Mouse (Mus musculus) liver, embryonic 12.5 days (tissue): Measurements from ENCODE around the gene Mdn1. TPM values are rescaled to one million over a fixed set of nuclear protein-coding genes. Genes with fewer than 3 reads are reported as not detected.

Source experiments
- ATAC-seq: fragments of 200-750 bp; cut with Nextera tagmentation; 2 replicates; pipeline ENCODE4 v1.8.0; 2017; ENCODE audit warnings: moderate number of reproducible peaks, mild to moderate bottlenecking, moderate library complexity
- H3K27ac ChIP-seq: fragments of 300-500 bp; sonication (generic); 2 replicates; pipeline ENCODE4 v1.5.1; 2016; ENCODE audit warnings: mild to moderate bottlenecking
- H3K27me3 ChIP-seq: fragments of 300-500 bp; sonication (generic); replicated peaks from 2 replicates; pipeline ENCODE4 v1.6.1; 2016; ENCODE audit warnings: mild to moderate bottlenecking, moderate library complexity
- H3K36me3 ChIP-seq: fragments of 300-500 bp; sonication (generic); 2 replicates; pipeline ENCODE4 v1.6.1; 2016; ENCODE audit warnings: mild to moderate bottlenecking, moderate library complexity
- H3K4me1 ChIP-seq: fragments of 300-500 bp; sonication (generic); 2 replicates; pipeline ENCODE4 v1.6.1; 2016
- H3K4me2 ChIP-seq: fragments of 300-500 bp; sonication (generic); 2 replicates; pipeline ENCODE4 v1.6.1; 2016; ENCODE audit warnings: mild to moderate bottlenecking, moderate library complexity
- H3K4me3 ChIP-seq: fragments of 300-500 bp; sonication (generic); 2 replicates; pipeline ENCODE4 v1.5.1; 2016; ENCODE audit warnings: mild to moderate bottlenecking, moderate library complexity
- H3K9ac ChIP-seq: fragments of 300-500 bp; sonication (generic); 2 replicates; pipeline ENCODE4 v1.6.1; 2016; ENCODE audit warnings: mild to moderate bottlenecking, moderate library complexity
- H3K9me3 ChIP-seq: fragments of 300-500 bp; sonication (generic); replicated peaks from 2 replicates; pipeline ENCODE4 v1.6.1; 2016; ENCODE audit warnings: mild to moderate bottlenecking, moderate library complexity
- WGBS: fragments of 180-500 bp; shearing (Covaris S2); methylation state at CpG from one replicate; pipeline ENCODE4 v1.1.7; 2016; ENCODE audit not compliant: insufficient replicate concordance; 5-methylcytosine and 5-hydroxymethylcytosine counted together
- polyA plus RNA-seq: library from polyadenylated mRNA; unstranded; fragments of >200 nt; fragmentation: Nextera tagmentation; extraction: Ambion mirVana; gene quantifications from 2 replicates; pipeline ENCODE4 v1.2.1, GENCODE M21; 2016

The Mdn1 gene
- polyA plus RNA-seq, 1 experiment from 2014 or later, result 11.4 TPM

DNA sequence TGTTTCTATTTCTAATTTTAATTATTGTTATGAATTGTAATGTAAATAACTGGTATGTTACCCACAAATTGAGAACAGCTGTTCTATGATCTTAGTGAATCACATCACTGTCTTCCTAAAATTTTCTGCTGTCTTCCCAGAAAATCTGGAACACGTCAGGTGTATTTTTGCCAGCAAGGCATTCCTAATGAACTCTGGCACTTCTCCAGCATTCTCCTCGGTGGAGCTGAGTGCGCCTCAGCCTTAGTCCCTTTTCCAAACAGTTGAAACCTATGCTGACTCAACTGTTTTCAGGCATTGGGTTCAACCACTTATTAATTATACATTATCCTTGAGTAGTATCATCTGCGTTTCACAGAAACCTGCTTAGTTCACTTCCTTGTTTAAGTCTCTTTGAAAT, 25.6 kb downstream of the Mdn1 start:
- WGBS, result 81% methylated on average over 4 of the region's 4 CpGs
- peaks cover 88% of the 10 kb centered on the region for H3K36me3 ChIP-seq
- ATAC-seq, result no peak

DNA sequence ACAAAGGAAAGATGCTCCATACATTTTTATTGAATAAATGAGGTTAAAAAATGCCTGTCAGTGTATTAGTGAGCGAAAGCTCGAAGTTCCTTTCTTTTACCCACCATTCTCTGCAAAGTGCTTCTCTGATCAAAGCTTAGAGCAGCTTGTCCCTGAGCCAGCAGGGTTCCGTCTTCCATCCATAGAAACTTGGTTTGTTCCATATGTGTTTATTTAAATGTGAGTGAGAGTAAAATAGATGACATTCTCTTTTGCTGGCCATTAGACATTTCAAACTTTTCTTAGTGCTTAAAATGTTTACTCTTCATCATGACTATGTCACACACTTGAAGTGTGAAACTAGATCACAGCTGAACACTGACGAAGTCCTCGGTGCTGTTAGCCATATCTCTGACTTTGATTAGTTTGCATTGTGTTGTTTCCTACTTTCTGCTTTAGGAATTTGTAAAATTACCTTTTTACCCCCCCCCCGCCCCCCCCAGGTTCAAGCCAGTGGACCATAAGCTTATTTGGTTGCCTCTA, 26.2 kb downstream of the Mdn1 start:
- 83% methylated on average over 6 of the region's 6 CpGs for WGBS
- no peak for ATAC-seq
- Histone ChIP-seq H3K27me3 (no peaks in the 10 kb centered on the region), H3K9ac (no peak overlapping the region), H3K27ac (no peak overlapping the region), H3K36me3 (peaks cover 86% of the 10 kb centered on the region), H3K9me3 (no peaks in the 10 kb centered on the region), H3K4me1 (no peaks in the 10 kb centered on the region), H3K4me2 (no peak overlapping the region), H3K4me3 (no peak overlapping the region)

More for the DNA sequence above, 25.6 kb downstream of the Mdn1 start:
- H3K9ac ChIP-seq, result no peak overlapping the region
- no peaks in the 10 kb centered on the region for H3K9me3 ChIP-seq
- H3K4me2 ChIP-seq, result no peak overlapping the region
- H3K27ac ChIP-seq, result no peak overlapping the region
- H3K4me1 ChIP-seq, result no peaks in the 10 kb centered on the region
- H3K27me3 ChIP-seq, result no peaks in the 10 kb centered on the region
- no peak overlapping the region for H3K4me3 ChIP-seq

DNA sequence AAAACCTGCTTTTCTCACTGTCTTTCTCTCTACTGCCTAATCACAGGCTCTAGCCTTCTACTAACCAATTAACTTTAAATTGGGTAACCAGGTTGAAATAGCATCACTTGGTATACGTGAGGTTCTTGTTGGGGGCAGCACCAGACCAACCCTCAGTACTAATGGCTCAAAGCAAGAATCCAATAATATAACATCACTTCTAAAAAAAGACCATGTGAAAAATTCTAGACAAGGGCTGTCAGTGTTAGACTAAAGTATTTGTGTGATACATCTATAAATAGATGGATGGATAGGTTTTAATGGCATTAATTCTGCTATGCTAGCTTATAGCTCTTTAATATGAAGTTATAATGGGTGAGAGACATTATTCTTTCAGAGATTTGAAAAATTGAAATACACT, 60.8 kb downstream of the Mdn1 start:
- WGBS, result 85% methylated on average over 1 of the region's 1 CpGs
- no peak overlapping the region for H3K4me2 ChIP-seq
- H3K4me1 ChIP-seq, result no peaks in the 10 kb centered on the region
- H3K4me3 ChIP-seq, result no peak overlapping the region
- ATAC-seq, result no peak
- no peak overlapping the region for H3K9ac ChIP-seq
- H3K27ac ChIP-seq, result no peak overlapping the region
- no peaks in the 10 kb centered on the region for H3K9me3 ChIP-seq
- H3K36me3 ChIP-seq, result peaks cover 89% of the 10 kb centered on the region
- no peaks in the 10 kb centered on the region for H3K27me3 ChIP-seq

GRCm38 (mm10) chr4:32745394-32745793, 88.5 kb downstream of the Mdn1 start:
- no peaks in the 10 kb centered on the region for H3K9me3 ChIP-seq
- H3K27me3 ChIP-seq, result no peaks in the 10 kb centered on the region
- ATAC-seq, result no peak
- no peak overlapping the region for H3K27ac ChIP-seq
- peaks cover 97% of the 10 kb centered on the region for H3K36me3 ChIP-seq
- 0 out of 2 replicates have a peak, but pooled peaks cover 5% of the 10 kb centered on the region for H3K4me1 ChIP-seq
- WGBS, result 84% methylated on average over 6 of the region's 6 CpGs
- no peak overlapping the region for H3K9ac ChIP-seq
- H3K4me2 ChIP-seq, result no peak overlapping the region
- H3K4me3 ChIP-seq, result no peak overlapping the region

DNA sequence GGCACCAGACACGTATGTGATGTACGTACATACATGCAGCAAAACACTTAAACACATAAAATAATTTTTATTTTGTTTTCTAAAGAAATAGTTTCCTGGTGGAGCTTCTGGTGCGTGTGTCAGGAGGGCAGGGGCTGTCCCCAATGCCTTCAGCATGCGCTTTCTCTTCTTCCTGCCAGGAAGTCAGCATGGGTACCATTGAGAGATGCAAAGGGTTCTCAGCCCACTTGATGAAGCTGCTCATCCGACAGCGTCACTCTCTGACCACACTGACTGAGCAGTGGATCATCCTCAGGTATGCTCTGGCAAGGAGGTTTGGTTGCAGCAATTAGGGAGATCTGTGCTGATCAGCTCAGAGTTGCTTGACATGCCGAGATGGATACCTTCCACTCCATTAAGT, 91.5 kb downstream of the Mdn1 start:
- H3K9me3 ChIP-seq, result no peaks in the 10 kb centered on the region
- 79% methylated on average over 7 of the region's 7 CpGs for WGBS
- peaks cover 95% of the 10 kb centered on the region for H3K36me3 ChIP-seq
- no peak for ATAC-seq
- H3K4me3 ChIP-seq, result no peak overlapping the region
- H3K27ac ChIP-seq, result no peak overlapping the region
- H3K9ac ChIP-seq, result no peak overlapping the region
- no peaks in the 10 kb centered on the region for H3K27me3 ChIP-seq
- no peaks in the 10 kb centered on the region for H3K4me1 ChIP-seq
- H3K4me2 ChIP-seq, result no peak overlapping the region

DNA sequence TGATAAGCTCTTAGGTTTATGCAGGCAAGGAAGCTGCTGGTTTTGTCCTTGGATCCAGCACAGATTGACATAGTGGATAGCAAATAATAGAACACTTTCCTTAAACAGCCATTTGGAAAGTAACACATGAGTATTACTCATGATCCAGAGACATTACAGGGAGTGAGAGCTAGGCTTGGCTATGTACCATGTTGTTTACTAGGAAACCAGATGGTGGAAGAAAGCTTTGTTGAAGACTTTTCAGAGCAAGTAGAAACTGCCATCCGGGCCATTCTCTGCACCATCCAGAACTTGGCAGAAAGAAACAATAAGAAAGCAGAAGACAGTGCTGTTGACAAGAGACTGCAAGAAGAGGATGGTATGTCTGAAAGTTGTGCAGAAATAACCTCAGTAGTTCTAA, 93.8 kb downstream of the Mdn1 start:
- ATAC-seq, result no peak
- no peak overlapping the region for H3K4me2 ChIP-seq
- WGBS, result 69% methylated on average over 1 of the region's 1 CpGs
- H3K9ac ChIP-seq, result no peak overlapping the region
- no peaks in the 10 kb centered on the region for H3K9me3 ChIP-seq
- H3K4me1 ChIP-seq, result no peaks in the 10 kb centered on the region
- H3K36me3 ChIP-seq, result peaks cover 89% of the 10 kb centered on the region
- no peak overlapping the region for H3K4me3 ChIP-seq
- no peak overlapping the region for H3K27ac ChIP-seq
- H3K27me3 ChIP-seq, result no peaks in the 10 kb centered on the region

DNA sequence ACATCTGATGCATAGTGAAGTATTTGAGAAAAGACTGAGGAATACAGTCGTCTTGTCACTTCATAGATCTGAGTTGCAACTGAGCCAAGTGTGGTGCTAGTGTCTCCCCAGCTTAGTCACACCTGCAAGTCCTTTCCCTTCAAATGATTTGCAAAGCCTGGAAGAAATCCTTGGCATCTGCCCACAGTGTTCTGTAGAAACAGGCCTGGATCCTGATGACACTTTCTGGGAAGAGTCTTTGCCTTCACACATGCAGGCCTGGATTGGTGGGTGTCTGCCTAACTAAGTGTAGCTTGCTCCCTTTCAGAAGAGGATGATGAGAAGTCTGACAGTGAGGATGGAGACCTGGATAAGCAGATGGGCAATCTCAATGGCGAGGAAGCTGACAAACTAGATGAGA, 100.5 kb downstream of the Mdn1 start:
- WGBS, result 73% methylated on average over 2 of the region's 2 CpGs
- Histone ChIP-seq H3K9ac (no peak overlapping the region), H3K36me3 (peaks cover 83% of the 10 kb centered on the region), H3K9me3 (no peaks in the 10 kb centered on the region), H3K4me3 (no peak overlapping the region), H3K4me1 (no peaks in the 10 kb centered on the region), H3K4me2 (no peak overlapping the region), H3K27ac (no peak overlapping the region), H3K27me3 (no peaks in the 10 kb centered on the region)
- no peak for ATAC-seq

DNA sequence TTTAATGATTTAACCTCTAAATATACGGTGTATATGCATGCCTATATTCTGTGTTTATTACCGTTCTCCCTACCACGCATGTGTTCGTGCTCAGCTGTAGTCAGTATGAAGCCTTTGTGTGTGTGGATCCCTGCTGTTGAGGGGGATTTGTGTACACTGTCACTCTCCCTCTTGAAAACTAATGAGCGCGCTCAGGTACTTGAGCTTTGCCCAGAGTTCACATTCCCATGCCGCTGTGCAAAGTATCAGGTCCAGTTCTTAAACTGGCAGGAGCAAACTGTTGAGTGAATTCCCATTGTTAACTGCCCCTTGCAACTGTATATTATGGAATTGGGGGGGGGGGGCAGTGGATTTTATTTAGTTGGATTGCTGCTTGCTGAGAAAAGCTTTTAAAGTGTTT, 110.6 kb downstream of the Mdn1 start:
- H3K27me3 ChIP-seq, result no peaks in the 10 kb centered on the region
- 95% methylated on average over 7 of the region's 7 CpGs for WGBS
- H3K4me3 ChIP-seq, result no peak overlapping the region
- H3K9ac ChIP-seq, result no peak overlapping the region
- no peak for ATAC-seq
- no peak overlapping the region for H3K27ac ChIP-seq
- H3K36me3 ChIP-seq, result peaks cover 89% of the 10 kb centered on the region
- no peaks in the 10 kb centered on the region for H3K9me3 ChIP-seq
- no peaks in the 10 kb centered on the region for H3K4me1 ChIP-seq
- no peak overlapping the region for H3K4me2 ChIP-seq

DNA sequence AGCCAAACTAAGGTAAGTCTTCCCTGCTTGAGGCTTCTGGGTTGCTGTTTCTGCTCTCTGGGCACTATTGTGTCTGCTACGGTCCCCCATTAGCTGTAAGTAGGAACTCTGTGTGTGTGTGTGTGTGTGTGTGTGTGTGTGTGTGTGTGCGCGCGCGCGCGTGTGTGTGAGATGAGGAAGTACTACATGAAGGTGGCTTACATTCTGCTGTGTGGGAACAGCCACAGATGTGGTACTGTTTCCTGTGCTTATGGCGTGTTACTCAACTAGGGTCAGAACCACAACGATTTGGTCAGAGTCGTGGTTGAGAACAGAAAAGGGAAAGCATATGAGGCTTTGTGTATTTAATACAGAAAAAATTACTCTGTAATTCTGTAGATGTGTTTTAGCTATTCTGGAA, 111.1 kb downstream of the Mdn1 start:
- H3K9ac ChIP-seq, result no peak overlapping the region
- no peak overlapping the region for H3K4me3 ChIP-seq
- 0 out of 2 replicates have a peak, but pooled peaks have one; percentile 18 for ATAC-seq
- H3K4me1 ChIP-seq, result no peaks in the 10 kb centered on the region
- no peak overlapping the region for H3K27ac ChIP-seq
- peaks cover 89% of the 10 kb centered on the region for H3K36me3 ChIP-seq
- no peaks in the 10 kb centered on the region for H3K27me3 ChIP-seq
- H3K9me3 ChIP-seq, result no peaks in the 10 kb centered on the region
- WGBS, result 54% methylated on average over 10 of the region's 10 CpGs
- no peak overlapping the region for H3K4me2 ChIP-seq

DNA sequence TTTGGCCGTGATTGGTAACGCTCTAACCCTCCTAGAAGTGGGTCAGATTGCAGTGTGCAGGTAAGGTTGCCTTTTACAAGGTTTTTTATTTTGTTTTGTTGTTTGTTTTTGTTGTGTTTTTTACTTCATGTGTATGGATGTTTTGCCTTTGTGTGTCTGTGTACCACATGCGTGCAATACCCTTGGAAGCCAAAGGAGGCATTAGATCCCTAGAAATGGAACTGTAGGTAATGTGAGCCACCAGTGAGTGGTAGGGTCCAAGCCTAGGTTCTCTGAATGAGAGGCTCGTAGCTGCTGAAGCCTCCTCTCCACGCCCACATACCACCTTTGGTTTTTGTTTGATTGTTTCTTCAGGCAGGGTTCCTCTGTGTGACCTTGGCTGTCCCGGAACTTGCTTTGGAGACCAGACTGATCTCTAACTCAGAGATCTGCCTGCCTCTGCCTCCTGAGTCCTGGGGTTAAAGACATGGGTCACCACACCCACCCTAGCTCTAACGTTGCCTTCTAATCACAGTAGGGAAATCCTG, 113.4 kb downstream of the Mdn1 start:
- WGBS, result 86% methylated on average over 7 of the region's 7 CpGs
- Histone ChIP-seq H3K4me2 (no peak overlapping the region), H3K9me3 (no peaks in the 10 kb centered on the region), H3K4me3 (no peak overlapping the region), H3K27me3 (no peaks in the 10 kb centered on the region), H3K9ac (no peak overlapping the region), H3K4me1 (no peaks in the 10 kb centered on the region), H3K36me3 (peaks cover 89% of the 10 kb centered on the region), H3K27ac (no peak overlapping the region)
- no peak for ATAC-seq

GRCm38 (mm10) chr4:32779996-32780395, 123.1 kb downstream of the Mdn1 start:
- 0 out of 2 replicates have a peak, but pooled peaks cover 3% of the 10 kb centered on the region for H3K9me3 ChIP-seq
- H3K4me3 ChIP-seq, result no peak overlapping the region
- peaks cover 29% of the 10 kb centered on the region for H3K36me3 ChIP-seq
- H3K27ac ChIP-seq, result no peak overlapping the region
- no peaks in the 10 kb centered on the region for H3K4me1 ChIP-seq
- no peak overlapping the region for H3K9ac ChIP-seq
- H3K4me2 ChIP-seq, result no peak overlapping the region
- 75% methylated on average over 4 of the region's 4 CpGs for WGBS
- no peaks in the 10 kb centered on the region for H3K27me3 ChIP-seq
- ATAC-seq, result 0 out of 2 replicates have a peak, but pooled peaks have one; percentile 37

- Histone ChIP-seq H3K9ac (no peak overlapping the region), H3K36me3 (no peaks in the 10 kb centered on the region), H3K27ac (no peak overlapping the region), H3K27me3 (no peaks in the 10 kb centered on the region), H3K4me3 (no peak overlapping the region), H3K4me2 (no peak overlapping the region), H3K9me3 (peaks cover 12% of the 10 kb centered on the region), H3K4me1 (no peaks in the 10 kb centered on the region)
- ATAC-seq, result no peak
- 63% methylated on average over 1 of the region's 1 CpGs for WGBS
Observed at GRCm38 (mm10) chr4:32787110-32787509, 130.2 kb downstream of the Mdn1 start.

DNA sequence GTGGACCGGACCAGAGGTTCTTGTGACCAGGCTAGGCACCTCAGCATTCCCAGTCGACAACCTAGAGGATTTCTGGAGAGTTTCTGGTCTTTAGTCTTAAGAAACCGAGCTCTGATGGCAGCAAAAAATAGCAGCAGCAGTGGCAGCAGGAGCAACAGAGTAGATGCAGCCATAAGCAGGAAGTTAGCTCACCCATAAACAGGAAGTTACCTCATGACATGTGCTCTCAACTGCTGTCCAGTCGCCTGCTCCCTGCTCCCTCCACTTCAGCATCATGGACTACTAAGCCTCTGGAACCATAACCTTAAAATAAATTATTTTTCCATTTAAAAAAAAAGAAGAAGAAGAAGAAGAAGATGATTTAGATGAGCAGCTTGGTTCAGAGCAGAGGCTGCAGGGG, 132.1 kb downstream of the Mdn1 start:
- Histone ChIP-seq H3K36me3 (no peaks in the 10 kb centered on the region), H3K4me3 (no peak overlapping the region), H3K4me2 (no peak overlapping the region), H3K9ac (no peak overlapping the region), H3K4me1 (no peaks in the 10 kb centered on the region), H3K9me3 (peaks cover 12% of the 10 kb centered on the region), H3K27ac (no peak overlapping the region), H3K27me3 (no peaks in the 10 kb centered on the region)
- WGBS, result 68% methylated on average over 4 of the region's 4 CpGs
- no peak for ATAC-seq
